Mouse (Mus musculus) right cerebral cortex, postnatal 10 days (tissue): ENCODE results near the gene Zrsr1.

ENCODE experiments used
- DNase-seq, 2 experiments: peaks; one replicate each; pipeline ENCODE4 v3.0.0; 2021; ENCODE audit warnings: low spot score in 2 of 2

The Zrsr1 gene

DNA sequence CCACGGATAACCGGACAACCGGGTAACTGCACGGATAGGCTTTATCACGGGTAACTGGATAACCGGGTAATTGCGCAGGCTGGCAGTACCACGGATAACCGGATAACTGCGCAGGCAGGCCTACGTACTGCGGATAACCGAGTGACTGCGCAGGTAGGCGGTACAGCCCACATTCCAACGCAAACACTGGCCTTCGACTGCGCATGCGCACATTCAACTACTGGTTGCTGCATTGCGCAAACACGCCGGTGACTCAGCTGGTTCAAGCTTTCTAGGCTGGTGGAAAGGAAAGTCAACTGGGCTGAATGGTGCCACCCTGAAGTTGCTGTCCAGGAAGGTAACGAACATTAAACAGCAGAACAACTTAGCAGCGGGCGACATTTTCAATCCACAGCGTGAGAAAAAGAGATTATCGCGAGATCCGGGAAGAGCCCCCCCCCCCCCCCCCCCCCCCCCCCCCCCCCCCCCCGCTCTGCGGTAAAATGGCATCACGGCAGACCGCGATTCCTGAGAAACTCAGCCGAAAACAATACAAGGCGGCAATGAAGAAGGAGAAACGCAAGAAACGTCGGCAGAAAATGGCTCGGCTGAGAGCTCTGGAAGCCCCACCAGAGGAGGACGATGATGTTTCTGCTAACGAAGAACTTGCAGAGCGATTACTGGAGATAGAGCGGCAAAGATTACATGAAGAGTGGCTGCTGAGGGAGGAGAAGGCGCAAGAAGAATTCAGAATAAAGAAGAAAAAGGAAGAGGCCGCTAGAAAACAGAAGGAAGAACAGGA is 1.1 kb downstream of the Zrsr1 start:
- peak; percentile 90 to 91 for DNase-seq

DNA sequence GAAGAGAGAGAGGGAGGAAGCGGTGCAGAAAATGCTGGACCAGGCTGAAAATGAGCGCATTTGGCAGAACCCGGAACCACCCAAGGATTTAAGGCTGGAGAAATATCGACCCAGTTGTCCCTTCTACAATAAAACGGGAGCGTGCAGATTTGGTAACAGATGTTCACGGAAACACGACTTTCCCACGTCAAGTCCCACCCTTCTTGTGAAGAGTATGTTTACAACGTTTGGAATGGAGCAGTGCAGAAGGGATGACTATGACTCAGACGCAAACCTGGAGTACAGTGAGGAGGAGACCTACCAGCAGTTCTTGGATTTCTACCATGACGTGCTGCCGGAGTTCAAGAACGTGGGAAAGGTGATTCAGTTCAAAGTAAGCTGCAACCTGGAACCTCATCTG is 1.8 kb downstream of the Zrsr1 start:
- DNase-seq = no peak

DNA sequence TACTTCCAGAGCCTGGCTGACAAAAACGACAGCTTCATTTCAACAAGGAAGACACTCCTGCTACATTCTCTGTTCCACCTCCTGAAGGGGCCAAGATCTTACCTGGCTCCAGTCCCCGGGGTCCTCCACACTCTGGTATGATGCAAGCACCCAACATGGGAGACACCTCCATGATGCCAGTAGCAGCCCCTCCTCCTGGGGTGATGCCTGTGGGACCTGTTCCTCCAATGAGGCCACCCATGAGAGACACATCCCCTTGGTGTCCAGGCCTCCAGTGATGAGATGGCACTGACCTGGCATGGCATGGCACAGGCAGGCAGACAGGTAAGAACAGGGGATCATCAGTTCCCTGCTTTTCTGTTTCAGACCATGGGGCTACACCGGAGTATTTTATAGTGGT is 6.4 kb downstream of the Zrsr1 start:
- DNase-seq = no peak

DNA sequence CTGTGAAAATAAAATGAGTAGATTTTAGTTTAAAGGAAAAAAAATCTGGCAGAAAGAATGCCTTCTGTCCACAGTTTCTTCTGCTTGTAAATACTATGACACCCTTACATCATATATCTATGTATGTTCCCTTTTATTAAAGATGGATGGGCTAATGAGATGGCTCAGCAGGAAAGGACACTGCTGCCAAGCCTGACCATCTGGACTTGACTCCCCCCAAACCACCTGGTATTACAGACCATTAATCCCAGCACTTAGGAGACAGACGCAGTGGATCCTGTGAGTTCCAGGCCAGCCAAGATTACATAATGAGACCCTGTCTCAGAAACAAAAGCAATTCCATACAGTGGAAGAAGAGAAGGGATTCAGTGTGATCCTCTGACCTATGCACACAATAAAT is 6.9 kb downstream of the Zrsr1 start:
- DNase-seq = no peak

- DNase-seq = no peak
These were observed 7.4 kb downstream of the Zrsr1 start for GRCm38 (mm10) chr11:22979221-22979620.

DNA sequence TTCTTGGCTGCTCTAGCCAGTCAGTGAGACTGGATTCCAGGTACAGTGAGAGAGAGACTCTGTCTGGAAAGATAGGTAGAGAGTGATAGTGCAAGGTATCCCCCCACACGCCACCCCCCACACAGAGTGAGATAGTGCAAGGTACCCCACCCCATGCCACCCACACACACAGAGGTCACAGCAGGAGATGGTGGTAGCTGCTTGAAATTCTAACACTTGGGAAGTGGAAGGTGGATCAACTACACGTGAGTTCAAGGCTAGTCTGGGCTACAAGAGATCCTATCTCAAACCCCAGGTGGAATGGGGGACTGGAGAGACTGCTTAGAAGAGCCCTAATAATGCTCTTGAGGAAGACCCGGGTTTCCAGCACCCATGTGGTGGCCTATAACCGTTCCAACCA is 9.2 kb downstream of the Zrsr1 start:
- DNase-seq = no peak

- peak in 1 of 2 experiments; percentile 50 for DNase-seq
These were observed 9.7 kb downstream of the Zrsr1 start for GRCm38 (mm10) chr11:22981543-22981950.

DNA sequence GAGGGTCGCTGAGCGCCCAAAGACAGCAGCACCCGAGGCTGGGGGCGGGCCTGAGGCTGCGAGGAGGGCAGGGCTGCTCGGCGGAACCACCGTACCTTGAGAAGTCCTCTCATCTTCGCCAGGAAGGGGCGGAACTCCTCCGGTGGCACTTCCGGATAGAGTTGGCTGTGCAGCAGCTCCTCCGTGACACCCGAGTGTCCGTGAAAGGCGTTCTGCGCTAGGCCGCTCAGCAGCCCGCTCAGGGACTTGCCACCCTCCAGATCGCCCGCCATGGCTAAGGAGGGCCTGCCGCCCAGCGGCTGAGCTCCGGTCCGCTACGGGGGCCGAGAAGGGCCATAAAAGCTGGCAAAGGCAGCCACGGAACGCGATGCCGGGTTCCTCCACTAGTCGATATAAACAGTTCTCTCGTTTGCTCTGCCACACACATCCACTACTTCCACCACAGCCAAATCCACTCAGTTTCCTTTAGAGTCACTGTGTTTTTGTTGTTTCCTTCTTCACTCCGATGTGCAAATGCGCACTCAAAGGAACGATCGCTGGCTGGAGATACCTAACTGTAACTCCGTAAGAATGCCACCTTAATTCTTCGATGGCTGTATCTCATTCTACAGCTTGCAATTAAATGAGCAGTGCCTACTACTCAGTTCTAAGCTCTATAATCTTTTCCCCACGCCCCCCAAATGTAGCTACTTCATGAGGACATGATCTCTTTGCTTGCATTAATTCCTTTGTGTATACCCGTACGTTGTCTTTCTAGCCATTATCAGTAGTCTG is 10.4 kb downstream of the Zrsr1 start, which contains the start of the genes Gm28048 and Commd1:
Gene Gm28048, minus strand, starts transcription at position 107 of the 774 bp plus-strand sequence.
Gene Commd1, minus strand, starts transcription at position 399 of the 774 bp plus-strand sequence.
- DNase-seq = peak; percentile 97 to 98

DNA sequence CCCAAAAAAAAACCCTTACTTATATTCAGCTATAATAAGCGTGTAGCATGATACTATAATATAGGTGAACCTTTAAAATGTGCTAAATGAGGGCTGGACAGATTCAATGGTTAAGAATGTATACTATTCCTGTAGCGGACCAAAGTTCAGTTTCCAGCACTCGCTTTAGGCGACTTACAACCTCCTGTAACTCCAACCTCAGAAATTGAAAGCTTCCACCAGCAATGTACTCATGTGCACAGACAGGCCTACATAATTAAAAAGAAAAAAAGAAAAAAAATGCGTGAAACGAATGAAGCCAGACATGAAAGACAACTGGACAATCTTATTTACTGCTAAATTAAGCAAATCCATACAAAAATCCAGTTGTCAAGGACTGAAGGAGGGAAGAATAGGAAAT is 11.0 kb downstream of the Zrsr1 start:
- DNase-seq = no peak

- no peak for DNase-seq
These were observed 13.7 kb downstream of the Zrsr1 start for GRCm38 (mm10) chr11:22985510-22985909.

DNA sequence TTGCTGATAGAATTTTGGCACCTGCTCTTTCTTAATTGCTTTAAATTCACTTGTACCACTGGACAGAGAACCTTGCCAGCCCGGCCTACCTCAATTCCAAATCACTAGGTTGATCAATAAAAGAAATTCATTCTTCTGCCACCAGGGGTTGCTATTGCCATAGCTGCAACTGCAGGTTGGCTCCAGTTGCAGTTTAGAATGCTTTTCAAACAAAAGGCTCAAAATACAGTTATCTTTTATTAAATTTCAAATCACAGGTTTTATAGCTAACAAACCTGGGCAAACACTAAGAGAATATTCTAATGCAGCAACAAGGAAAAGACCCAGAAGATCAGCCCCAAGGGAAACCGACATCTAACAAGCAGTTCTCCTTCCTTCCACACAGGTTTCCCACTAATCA is 15.6 kb downstream of the Zrsr1 start:
- DNase-seq = peak in 1 of 2 experiments; percentile 50

GRCm38 (mm10) chr11:22989786-22990185 is 18.0 kb downstream of the Zrsr1 start:
- DNase-seq = no peak

- DNase-seq = peak; percentile 96
These were observed 18.8 kb downstream of the Zrsr1 start, which contains the start of gene Cct4 for GRCm38 (mm10) chr11:22990393-22991126. TSS of gene Cct4 (plus strand) at chr11:22990519.

DNA sequence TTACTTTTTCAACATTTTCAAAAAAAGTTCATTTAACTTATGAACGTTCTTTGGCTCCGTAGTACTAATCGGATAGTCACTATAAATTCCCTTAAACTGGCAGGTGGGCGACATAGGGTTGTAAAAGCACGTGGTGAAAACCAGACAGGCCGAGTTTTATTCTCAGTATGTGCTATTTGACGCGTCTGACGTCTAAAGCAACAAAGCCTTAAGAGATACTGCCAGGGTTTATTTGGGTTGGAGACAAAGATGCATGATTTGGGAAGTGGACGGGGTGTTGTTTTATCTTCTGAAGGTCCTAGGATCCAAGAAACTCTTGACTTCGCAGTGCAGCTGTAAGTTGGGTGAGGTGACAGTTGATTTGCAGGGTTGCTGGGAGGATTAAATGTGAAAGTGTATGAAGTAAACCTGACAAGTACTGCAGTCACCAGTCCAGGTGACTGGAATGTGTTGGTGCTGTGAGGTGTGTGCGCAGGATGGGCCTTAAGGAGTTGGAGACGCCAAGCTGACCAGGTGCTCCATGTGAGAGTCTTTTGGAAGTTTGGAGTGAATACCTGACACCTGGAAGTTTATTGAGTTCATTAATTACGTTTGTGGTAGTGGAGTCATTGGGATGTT is 19.5 kb downstream of the Zrsr1 start:
- DNase-seq = no peak

- no peak for DNase-seq
These were observed 22.5 kb downstream of the Zrsr1 start for GRCm38 (mm10) chr11:22994271-22994670.

GRCm38 (mm10) chr11:22995461-22995860 is 23.7 kb downstream of the Zrsr1 start:
- no peak for DNase-seq

GRCm38 (mm10) chr11:22998308-22998707 is 26.5 kb downstream of the Zrsr1 start:
- no peak for DNase-seq

DNA sequence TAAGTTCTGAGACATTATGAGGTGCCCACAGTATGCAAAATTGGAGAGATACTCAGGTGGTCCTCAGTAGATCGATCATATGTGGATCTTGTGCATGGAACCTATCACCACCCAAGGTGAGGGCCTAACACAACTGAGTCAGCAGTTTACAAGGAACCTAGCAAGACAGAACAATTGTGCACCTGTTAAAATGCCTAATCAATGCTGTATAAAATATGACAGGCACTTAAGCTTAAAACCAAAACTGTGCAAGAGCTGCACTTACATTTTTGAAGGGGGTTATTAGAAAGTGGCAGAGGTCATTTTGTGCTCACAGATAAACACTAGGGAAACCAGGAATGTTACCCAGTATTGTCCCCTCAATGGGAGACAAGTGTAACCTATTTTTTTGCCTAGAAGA is 33.5 kb downstream of the Zrsr1 start:
- no peak for DNase-seq

- no peak for DNase-seq
These were observed 35.3 kb downstream of the Zrsr1 start for GRCm38 (mm10) chr11:23007166-23007480.

GRCm38 (mm10) chr11:23007481-23008180 is 35.8 kb downstream of the Zrsr1 start, which contains the start of gene Fam161a:
TSS of gene Fam161a (plus strand) at chr11:23007531.
- DNase-seq = peak; percentile 85 to 94

- DNase-seq = peak; percentile 89
These were observed 36.5 kb downstream of the Zrsr1 start for GRCm38 (mm10) chr11:23008181-23008823.
